Comparison of ENCODE assay signal across 20 mouse cellular contexts in the genomic region with DNA sequence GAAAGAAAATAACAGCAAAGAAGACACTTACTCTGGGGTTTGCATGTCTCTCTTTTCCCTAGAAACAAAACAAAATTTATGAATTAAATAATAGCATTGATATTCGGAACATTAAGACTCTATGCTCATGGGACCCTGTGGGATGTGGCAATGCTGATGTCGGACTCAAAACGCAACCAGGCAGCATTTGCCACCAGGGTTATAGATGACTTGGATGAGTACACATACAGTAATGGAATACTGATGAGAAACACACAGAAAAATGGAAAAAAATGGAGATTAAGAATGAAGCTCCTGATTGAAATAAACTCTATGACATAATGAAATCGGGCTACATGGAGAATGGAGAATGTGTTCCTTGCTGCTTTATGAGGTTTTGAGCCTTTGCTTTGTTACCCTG. TPM values are rescaled to one million over a fixed set of nuclear protein-coding genes. Genes with fewer than 3 reads are reported as not detected.
"Had no signal": no experiment of that assay in that cellular context is flagged by ENCODE, and none has a peak within 500 bp of the region (broad histone marks: within the 10 kb centered on the region; RNA-seq: fewer than 3 reads in every experiment).

No protein-coding gene starts in this region.

- H3K4me3 ChIP-seq: liver, embryonic 15.5 days; lung, embryonic 15.5 days; midbrain, embryonic 12.5 days; myocyte; neural tube, embryonic 13.5 days; neural tube, embryonic 15.5 days had no signal

- H3K27me3 ChIP-seq: liver, embryonic 15.5 days; lung, embryonic 15.5 days; midbrain, embryonic 12.5 days; neural tube, embryonic 13.5 days; neural tube, embryonic 15.5 days had no signal

- H3K9ac ChIP-seq: liver, embryonic 15.5 days; liver, postnatal 0 days; lung, embryonic 15.5 days; midbrain, embryonic 12.5 days; neural tube, embryonic 13.5 days; neural tube, embryonic 15.5 days had no signal

- DNase-seq: liver, postnatal 0 days; lung, adult 2 months; lung, postnatal 4 days; retina, postnatal 1 day; right cerebral cortex, adult 18-20 months; right cerebral cortex, postnatal 25 days; right cerebral cortex, postnatal 4 days; spleen, adult 18-20 months; thymus, adult 18-20 months; thymus, postnatal 14 days; thymus, postnatal 36 days had no signal

- ATAC-seq: liver, postnatal 0 days; lung, postnatal 0 days; midbrain, embryonic 16.5 days had no signal

- H3K27ac ChIP-seq: liver, embryonic 15.5 days; lung, embryonic 15.5 days; midbrain, embryonic 12.5 days; neural tube, embryonic 13.5 days; neural tube, embryonic 15.5 days had no signal

- H3K4me2 ChIP-seq: liver, embryonic 15.5 days; lung, embryonic 15.5 days; midbrain, embryonic 12.5 days; neural tube, embryonic 13.5 days; neural tube, embryonic 15.5 days had no signal

- H3K4me1 ChIP-seq: liver, embryonic 15.5 days; midbrain, embryonic 12.5 days; neural tube, embryonic 15.5 days had no signal

- H3K9me3 ChIP-seq: liver, embryonic 15.5 days; lung, embryonic 15.5 days; midbrain, embryonic 12.5 days; neural tube, embryonic 13.5 days; neural tube, embryonic 15.5 days had no signal

- H3K36me3 ChIP-seq: liver, embryonic 15.5 days; lung, embryonic 15.5 days; midbrain, embryonic 12.5 days; neural tube, embryonic 15.5 days had no signal

RNA-seq across cellular contexts. Expression of a gene that starts 56.6 kb away (rescaled TPM):
- total RNA-seq: megakaryocyte, adult 5-6 weeks had no signal

RNA-seq across cellular contexts. Expression of a gene that starts 56.7 kb away (rescaled TPM):
- total RNA-seq: megakaryocyte, adult 5-6 weeks had no signal
